Mouse (Mus musculus) lung, embryonic 15.5 days (tissue): ENCODE data around the gene Rbm44. TPM values are rescaled to one million over a fixed set of nuclear protein-coding genes. Genes with fewer than 3 reads are reported as not detected.
A peak's percentile ranks its signal among the peaks of the same experiment; 100 is the strongest.

Source experiments
- ATAC-seq: fragments of 200-750 bp; cut with Nextera tagmentation; 2 replicates; pipeline ENCODE4 v1.8.0; 2017; ENCODE audit warnings: moderate number of reproducible peaks, borderline replicate concordance; ENCODE audit not compliant: low FRiP score, low TSS enrichment; ENCODE audit errors: extremely low read depth
- H3K27ac ChIP-seq: fragments of 300-500 bp; sonication (generic); 2 replicates; pipeline ENCODE4 v1.5.1; 2015; ENCODE audit warnings: moderate library complexity, mild to moderate bottlenecking, inconsistent platforms
- H3K27me3 ChIP-seq: fragments of 300-500 bp; sonication (generic); 2 replicates; pipeline ENCODE4 v1.6.1; 2015; ENCODE audit warnings: inconsistent platforms
- H3K36me3 ChIP-seq: fragments of 300-500 bp; sonication (generic); 2 replicates; pipeline ENCODE4 v1.6.1; 2015; ENCODE audit warnings: inconsistent platforms
- H3K4me1 ChIP-seq: fragments of 300-500 bp; sonication (generic); 2 replicates; pipeline ENCODE4 v1.6.1; 2015; ENCODE audit warnings: inconsistent platforms
- H3K4me2 ChIP-seq: fragments of 300-500 bp; sonication (generic); 2 replicates; pipeline ENCODE4 v1.6.1; 2015; ENCODE audit warnings: inconsistent platforms, mild to moderate bottlenecking, moderate library complexity
- H3K4me3 ChIP-seq: fragments of 300-500 bp; sonication (generic); 2 replicates; pipeline ENCODE4 v1.5.1; 2015; ENCODE audit warnings: mild to moderate bottlenecking, inconsistent platforms
- H3K9ac ChIP-seq: fragments of 300-500 bp; sonication (generic); 2 replicates; pipeline ENCODE4 v1.6.1; 2015; ENCODE audit warnings: inconsistent platforms
- H3K9me3 ChIP-seq: fragments of 300-500 bp; sonication (generic); 2 replicates; pipeline ENCODE4 v1.6.1; 2016; ENCODE audit warnings: inconsistent platforms
- WGBS: fragments of 180-500 bp; shearing (Covaris S2); methylation state at CpG from one replicate; pipeline ENCODE4 v1.1.7; 2015; 5-methylcytosine and 5-hydroxymethylcytosine counted together
- polyA plus RNA-seq: library from polyadenylated mRNA; unstranded; fragments of >200 nt; fragmentation: Nextera tagmentation; extraction: Ambion mirVana; gene quantifications from 2 replicates; pipeline ENCODE4 v1.2.1, GENCODE M21; 2015

Gene Rbm44
- polyA plus RNA-seq, 1 experiment from 2014 or later, result 1.0 TPM

GRCm38 (mm10) chr1:91193242-91193641 is 48.4 kb downstream of the Rbm44 start:
- H3K36me3 ChIP-seq, result no peaks in the 10 kb centered on the region
- no peak overlapping the region for H3K9ac ChIP-seq
- H3K4me1 ChIP-seq, result no peaks in the 10 kb centered on the region
- no peaks in the 10 kb centered on the region for H3K27me3 ChIP-seq
- 76% methylated on average over 4 of the region's 4 CpGs for WGBS
- ATAC-seq, result no peak
- H3K4me2 ChIP-seq, result no peak overlapping the region
- H3K4me3 ChIP-seq, result no peak overlapping the region
- H3K27ac ChIP-seq, result no peak overlapping the region
- H3K9me3 ChIP-seq, result no peaks in the 10 kb centered on the region

GRCm38 (mm10) chr1:91193680-91194079 is 48.8 kb downstream of the Rbm44 start:
- 68% methylated on average over 4 of the region's 4 CpGs for WGBS
- H3K9me3 ChIP-seq, result no peaks in the 10 kb centered on the region
- no peak for ATAC-seq

GRCm38 (mm10) chr1:91199793-91200192 is 54.9 kb downstream of the Rbm44 start:
- Histone ChIP-seq H3K27ac (no peak overlapping the region), H3K9me3 (no peaks in the 10 kb centered on the region), H3K9ac (no peak overlapping the region), H3K27me3 (no peaks in the 10 kb centered on the region), H3K36me3 (no peaks in the 10 kb centered on the region), H3K4me1 (no peaks in the 10 kb centered on the region), H3K4me3 (no peak overlapping the region), H3K4me2 (no peak overlapping the region)
- 88% methylated on average over 10 of the region's 10 CpGs for WGBS
- no peak for ATAC-seq

More at GRCm38 (mm10) chr1:91193680-91194079, 48.8 kb downstream of the Rbm44 start:
- Histone ChIP-seq H3K4me1 (no peaks in the 10 kb centered on the region), H3K4me2 (no peak overlapping the region), H3K4me3 (no peak overlapping the region), H3K9ac (no peak overlapping the region), H3K36me3 (no peaks in the 10 kb centered on the region), H3K27ac (no peak overlapping the region), H3K27me3 (no peaks in the 10 kb centered on the region)

GRCm38 (mm10) chr1:91201122-91201521 is 56.2 kb downstream of the Rbm44 start:
- 45% methylated on average over 3 of the region's 3 CpGs for WGBS
- Histone ChIP-seq H3K9ac (no peak overlapping the region), H3K4me1 (no peaks in the 10 kb centered on the region), H3K4me3 (no peak overlapping the region), H3K9me3 (no peaks in the 10 kb centered on the region), H3K36me3 (no peaks in the 10 kb centered on the region), H3K27ac (no peak overlapping the region), H3K27me3 (no peaks in the 10 kb centered on the region), H3K4me2 (no peak overlapping the region)
- no peak for ATAC-seq

GRCm38 (mm10) chr1:91204221-91204765 is 59.4 kb downstream of the Rbm44 start:
- H3K4me2 ChIP-seq, result no peak overlapping the region
- no peaks in the 10 kb centered on the region for H3K27me3 ChIP-seq
- no peaks in the 10 kb centered on the region for H3K9me3 ChIP-seq
- 0 out of 2 replicates have a peak, but pooled peaks cover 5% of the 10 kb centered on the region for H3K4me1 ChIP-seq
- H3K36me3 ChIP-seq, result no peaks in the 10 kb centered on the region
- 77% methylated on average over 5 of the region's 5 CpGs for WGBS
- ATAC-seq, result no peak
- H3K9ac ChIP-seq, result no peak overlapping the region
- no peak overlapping the region for H3K27ac ChIP-seq
- no peak overlapping the region for H3K4me3 ChIP-seq

- ATAC-seq, result no peak
- no peak overlapping the region for H3K4me3 ChIP-seq
- WGBS, result 74% methylated on average over 6 of the region's 6 CpGs
- H3K36me3 ChIP-seq, result no peaks in the 10 kb centered on the region
- no peak overlapping the region for H3K4me2 ChIP-seq
- H3K27me3 ChIP-seq, result no peaks in the 10 kb centered on the region
- no peak overlapping the region for H3K27ac ChIP-seq
- H3K9me3 ChIP-seq, result no peaks in the 10 kb centered on the region
- H3K9ac ChIP-seq, result no peak overlapping the region
- peaks cover 10% of the 10 kb centered on the region; the same call in 1 of the 2 replicates for H3K4me1 ChIP-seq
These were observed 60.8 kb downstream of the Rbm44 start for GRCm38 (mm10) chr1:91205651-91206050.

GRCm38 (mm10) chr1:91206336-91206735 is 61.4 kb downstream of the Rbm44 start:
- Histone ChIP-seq H3K27me3 (no peaks in the 10 kb centered on the region), H3K4me2 (no peak overlapping the region), H3K4me3 (no peak overlapping the region), H3K9me3 (no peaks in the 10 kb centered on the region), H3K9ac (no peak overlapping the region), H3K36me3 (no peaks in the 10 kb centered on the region), H3K27ac (no peak overlapping the region), H3K4me1 (peaks cover 11% of the 10 kb centered on the region)
- 68% methylated on average over 8 of the region's 8 CpGs for WGBS
- no peak for ATAC-seq

GRCm38 (mm10) chr1:91206873-91207272 is 62.0 kb downstream of the Rbm44 start:
- no peak overlapping the region for H3K9ac ChIP-seq
- no peak for ATAC-seq
- no peak overlapping the region for H3K4me2 ChIP-seq
- H3K36me3 ChIP-seq, result no peaks in the 10 kb centered on the region
- WGBS, result 62% methylated on average over 5 of the region's 5 CpGs
- no peak overlapping the region for H3K27ac ChIP-seq
- no peaks in the 10 kb centered on the region for H3K27me3 ChIP-seq
- H3K4me3 ChIP-seq, result no peak overlapping the region
- no peaks in the 10 kb centered on the region for H3K9me3 ChIP-seq
- peaks cover 17% of the 10 kb centered on the region for H3K4me1 ChIP-seq

GRCm38 (mm10) chr1:91207334-91208074 is 62.6 kb downstream of the Rbm44 start:
- no peak overlapping the region for H3K27ac ChIP-seq
- peaks cover 20% of the 10 kb centered on the region for H3K4me1 ChIP-seq
- no peaks in the 10 kb centered on the region for H3K27me3 ChIP-seq
- 62% methylated on average over 3 of the region's 3 CpGs for WGBS
- H3K4me2 ChIP-seq, result no peak overlapping the region
- no peak for ATAC-seq
- H3K36me3 ChIP-seq, result no peaks in the 10 kb centered on the region
- no peak overlapping the region for H3K9ac ChIP-seq
- no peak overlapping the region for H3K4me3 ChIP-seq
- no peaks in the 10 kb centered on the region for H3K9me3 ChIP-seq

GRCm38 (mm10) chr1:91209343-91209742 is 64.5 kb downstream of the Rbm44 start:
- peak overlapping the region; percentile 69 for H3K27ac ChIP-seq
- H3K27me3 ChIP-seq, result no peaks in the 10 kb centered on the region
- peaks cover 20% of the 10 kb centered on the region for H3K4me1 ChIP-seq
- no peak overlapping the region for H3K4me2 ChIP-seq
- 77% methylated on average over 6 of the region's 6 CpGs for WGBS
- H3K4me3 ChIP-seq, result no peak overlapping the region
- no peak; the same call in 1 of the 2 replicates for ATAC-seq
- H3K9me3 ChIP-seq, result no peaks in the 10 kb centered on the region
- H3K36me3 ChIP-seq, result no peaks in the 10 kb centered on the region
- no peak overlapping the region for H3K9ac ChIP-seq

GRCm38 (mm10) chr1:91209785-91210184 is 64.9 kb downstream of the Rbm44 start:
- no peak for ATAC-seq
- WGBS, result 59% methylated on average over 6 of the region's 6 CpGs
- no peak overlapping the region for H3K4me2 ChIP-seq
- no peaks in the 10 kb centered on the region for H3K36me3 ChIP-seq
- H3K27me3 ChIP-seq, result no peaks in the 10 kb centered on the region
- peak overlapping the region; percentile 69 for H3K27ac ChIP-seq
- no peaks in the 10 kb centered on the region for H3K9me3 ChIP-seq
- H3K9ac ChIP-seq, result no peak overlapping the region
- no peak overlapping the region for H3K4me3 ChIP-seq
- peaks cover 20% of the 10 kb centered on the region for H3K4me1 ChIP-seq

- Histone ChIP-seq H3K4me2 (no peak overlapping the region), H3K9ac (no peak overlapping the region), H3K27me3 (no peaks in the 10 kb centered on the region), H3K4me3 (no peak overlapping the region), H3K9me3 (no peaks in the 10 kb centered on the region), H3K27ac (no peak overlapping the region), H3K4me1 (peaks cover 20% of the 10 kb centered on the region), H3K36me3 (no peaks in the 10 kb centered on the region)
- ATAC-seq, result no peak
- 56% methylated on average over 1 of the region's 1 CpGs for WGBS
These were observed 66.2 kb downstream of the Rbm44 start for GRCm38 (mm10) chr1:91211099-91211498.
